In the genomic region with DNA sequence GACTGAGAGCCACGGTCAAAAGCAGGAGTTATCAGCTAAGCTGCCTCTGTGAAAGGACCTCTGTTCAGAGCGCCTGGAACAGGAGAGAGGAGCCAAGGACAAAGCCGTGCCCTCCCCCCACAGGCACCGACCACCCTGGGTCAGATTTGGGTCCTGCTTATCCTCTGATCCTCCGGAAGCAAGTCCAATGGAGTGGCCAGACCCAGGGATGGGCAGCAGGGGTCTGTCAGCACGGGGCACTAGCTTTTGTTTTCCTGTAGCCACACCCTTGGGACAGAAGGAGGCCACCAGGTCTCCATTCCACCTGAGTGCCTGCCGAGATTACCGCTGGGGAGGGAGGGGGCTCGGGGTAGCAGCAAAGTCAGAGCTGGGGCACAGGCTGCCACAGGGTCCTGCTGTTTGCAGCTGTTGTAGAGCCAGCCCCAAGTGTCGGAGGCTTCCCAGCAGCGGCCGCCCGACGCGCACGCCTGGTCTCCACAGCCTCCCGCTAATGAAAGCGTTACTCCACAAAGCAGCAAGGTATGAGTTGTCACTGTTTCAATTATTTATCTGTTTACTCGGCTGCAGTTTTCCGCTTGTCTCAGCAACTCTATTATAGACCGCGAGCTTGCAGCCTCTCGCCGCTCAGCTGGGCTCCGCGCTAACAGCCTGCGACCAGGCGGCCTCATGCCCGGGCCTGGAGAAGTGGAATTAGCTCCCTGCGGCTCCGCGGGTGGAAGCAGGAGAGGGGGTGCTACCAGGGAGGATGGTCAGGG, we compare ENCODE assay signal across 9 mouse cellular contexts.
DNase-seq lines count a peak whose midpoint lies in the region; ATAC-seq lines count a peak whose summit lies in the region.
"Had no signal": no experiment of that assay in that cellular context is flagged by ENCODE, and none has a peak within 500 bp of the region (broad histone marks: within the 10 kb centered on the region; RNA-seq: fewer than 3 reads in every experiment).

No protein-coding gene starts in this region.

- H3K36me3 ChIP-seq in heart, embryonic 12.5 days: no peaks in the 10 kb centered on the region
- no peaks in the 10 kb centered on the region for H3K36me3 ChIP-seq in forebrain, embryonic 12.5 days (replicated peaks)
- H3K36me3 ChIP-seq in midbrain, embryonic 10.5 days: no peaks in the 10 kb centered on the region

- H3K27ac ChIP-seq in heart, embryonic 12.5 days (ENCODE audit: poor library complexity, severe bottlenecking): no peak overlapping the region
- H3K27ac ChIP-seq in forebrain, embryonic 12.5 days: peak overlapping the region; percentile 54
- H3K27ac ChIP-seq in midbrain, embryonic 10.5 days (replicated peaks): peak overlapping the region; percentile 75

- peak overlapping the region; percentile 39 for H3K4me3 ChIP-seq in heart, embryonic 12.5 days
- peak overlapping the region; percentile 22 for H3K4me3 ChIP-seq in forebrain, embryonic 12.5 days (replicated peaks)
- peak overlapping the region; percentile 50 for H3K4me3 ChIP-seq in midbrain, embryonic 10.5 days

- peaks cover 7% of the 10 kb centered on the region; the same call in 1 of the 2 replicates for H3K4me1 ChIP-seq in heart, embryonic 12.5 days (replicated peaks)
- H3K4me1 ChIP-seq in forebrain, embryonic 12.5 days: peaks cover 32% of the 10 kb centered on the region
- H3K4me1 ChIP-seq in midbrain, embryonic 10.5 days: peaks cover 36% of the 10 kb centered on the region

- peaks cover 81% of the 10 kb centered on the region for H3K27me3 ChIP-seq in heart, embryonic 12.5 days (replicated peaks)
- peaks cover 48% of the 10 kb centered on the region for H3K27me3 ChIP-seq in forebrain, embryonic 12.5 days
- H3K27me3 ChIP-seq in midbrain, embryonic 10.5 days (ENCODE audit: low read depth, poor library complexity, severe bottlenecking): peaks cover 76% of the 10 kb centered on the region

- ATAC-seq in heart, embryonic 12.5 days (ENCODE audit: insufficient number of reproducible peaks, low FRiP score): no peak
- ATAC-seq in forebrain, embryonic 12.5 days (ENCODE audit: low FRiP score): peak; percentile 49

- peak overlapping the region; percentile 69 for H3K4me2 ChIP-seq in heart, embryonic 12.5 days
- peak overlapping the region; percentile 48 for H3K4me2 ChIP-seq in forebrain, embryonic 12.5 days

- 0 out of 2 replicates have a peak, but pooled peaks cover 10% of the 10 kb centered on the region for H3K9me3 ChIP-seq in heart, embryonic 12.5 days (replicated peaks)
- H3K9me3 ChIP-seq in forebrain, embryonic 12.5 days: 0 out of 2 replicates have a peak, but pooled peaks cover 4% of the 10 kb centered on the region
- no peaks in the 10 kb centered on the region for H3K9me3 ChIP-seq in midbrain, embryonic 10.5 days (replicated peaks)

- 1% methylated on average over 32 of the region's 32 CpGs for WGBS in heart, embryonic 12.5 days
- WGBS in forebrain, embryonic 12.5 days: under 1% methylated on average over 32 of the region's 32 CpGs
- under 1% methylated on average over 32 of the region's 32 CpGs for WGBS in midbrain, embryonic 10.5 days

- no peak overlapping the region for H3K9ac ChIP-seq in heart, embryonic 12.5 days
- H3K9ac ChIP-seq in forebrain, embryonic 12.5 days: peak overlapping the region; percentile 33; the same call in 1 of the 2 replicates

- no peak for DNase-seq in heart, postnatal 4 days
- DNase-seq in Muller cell, postnatal 12 days (ENCODE audit: inconsistent ontology term): peak; percentile 21
- peak; percentile 52 for DNase-seq in midbrain, embryonic 10.5 days (ENCODE audit: low spot score)
- no peak for DNase-seq in right cerebral cortex, adult 2 months (ENCODE audit: low spot score in 2 of 2)
- no peak for DNase-seq in urinary bladder, postnatal 4 days (ENCODE audit: low spot score in 2 of 2)
- DNase-seq in adrenal gland, adult 2 months: no peak
- DNase-seq: gastrocnemius, postnatal 36 days had no signal

Comparison
In these comparisons a context has a peak if more than half of its experiments do, and no peak if none do; other contexts are left out.
1. DNase-seq: peak in Muller cell, postnatal 12 days (single experiment) and midbrain, embryonic 10.5 days (single experiment); none in heart, postnatal 4 days (single experiment), right cerebral cortex, adult 2 months (0 of 2), urinary bladder, postnatal 4 days (0 of 2) and adrenal gland, adult 2 months (single experiment).
2. Peak in every context shown above with its lines, with median percentiles within 50 percentile points of each other: H3K4me3 ChIP-seq.